Mouse (Mus musculus) CH12.LX (cell line): Measurements from ENCODE around the gene Thap8. TPM values are rescaled to one million over a fixed set of nuclear protein-coding genes. Genes with fewer than 3 reads are reported as not detected.

ENCODE experiments used
- DNase-seq: peaks from one replicate; pipeline ENCODE4 v3.0.0-alpha.2; 2013; ENCODE audit errors: extremely low read depth
- H3K27ac ChIP-seq: 2 replicates; pipeline ENCODE4 v1.5.1; 2012; ENCODE audit warnings: low read depth, mild to moderate bottlenecking, control low read depth, moderate library complexity; ENCODE audit not compliant: insufficient read depth
- H3K27me3 ChIP-seq: replicated peaks from 2 replicates; pipeline ENCODE3; 2012; ENCODE audit warnings: inconsistent platforms
- H3K36me3 ChIP-seq, 2 experiments: replicated peaks in 1 of 2; 2 replicates each; pipeline versions ENCODE3 to v1.6.1; 2012; ENCODE audit warnings: inconsistent platforms in 1 of 2, low read length in 1 of 2, mild to moderate bottlenecking in 1 of 2, mixed read lengths in 1 of 2, moderate library complexity in 1 of 2; ENCODE audit not compliant: control insufficient read depth in 1 of 2, insufficient read depth in 1 of 2
- H3K4me1 ChIP-seq, 2 experiments: 2 replicates each; pipeline ENCODE4 v1.6.1; 2012; ENCODE audit warnings: inconsistent platforms in 1 of 2, moderate library complexity in 1 of 2; ENCODE audit not compliant: insufficient read depth in 2 of 2, control insufficient read depth in 1 of 2
- H3K4me2 ChIP-seq: 2 replicates; pipeline ENCODE4 v1.6.1; 2012; ENCODE audit warnings: low read depth, mild to moderate bottlenecking, control low read depth; ENCODE audit not compliant: poor library complexity, insufficient read depth, severe bottlenecking
- H3K4me3 ChIP-seq, 3 experiments: fragments of 150-350 bp in 1 of 3; sonication (generic) in 1 of 3; replicated peaks in 1 of 3; 2 replicates each; pipeline versions ENCODE3 to v1.5.1; 2011 to 2012; ENCODE audit warnings: low read depth in 2 of 3, low read length in 2 of 3, mild to moderate bottlenecking in 2 of 3, moderate library complexity in 2 of 3, control low read depth in 1 of 3, improper control_type of control experiment in 1 of 3, inconsistent platforms in 1 of 3, mixed read lengths in 1 of 3; ENCODE audit not compliant: poor library complexity in 1 of 3
- H3K79me2 ChIP-seq: replicated peaks from 2 replicates; pipeline ENCODE4 v1.6.1; 2012; ENCODE audit warnings: mild to moderate bottlenecking, moderate library complexity; ENCODE audit not compliant: control insufficient read depth, poor library complexity, insufficient read depth, severe bottlenecking; ENCODE audit errors: extremely low read depth
- H3K9ac ChIP-seq: 2 replicates; pipeline ENCODE4 v1.6.1; 2012; ENCODE audit warnings: low read depth, mild to moderate bottlenecking, control low read depth, moderate library complexity; ENCODE audit not compliant: insufficient read depth
- H3K9me3 ChIP-seq: replicated peaks from 2 replicates; pipeline ENCODE3; 2012; ENCODE audit warnings: low read length, inconsistent platforms, mixed read lengths
- BHLHE40 ChIP-seq: IDR thresholded peaks from 2 replicates; pipeline ENCODE4 v1.6.1; 2011; ENCODE audit warnings: mild to moderate bottlenecking, low read depth, low read length, improper control_type of control experiment
- CHD2 ChIP-seq: IDR thresholded peaks from 2 replicates; pipeline ENCODE4 v1.6.1; 2011; ENCODE audit warnings: low read length, improper control_type of control experiment
- ELF1 ChIP-seq: IDR thresholded peaks from 2 replicates; pipeline ENCODE4 v1.6.1; 2014; ENCODE audit warnings: low read depth, mild to moderate bottlenecking, inconsistent platforms, low read length, improper control_type of control experiment
- EP300 ChIP-seq: IDR thresholded peaks from 2 replicates; pipeline ENCODE4 v1.6.1; 2011; ENCODE audit warnings: low read length, improper control_type of control experiment
- GABPA ChIP-seq: IDR thresholded peaks from 2 replicates; pipeline ENCODE4 v1.6.1; 2012; ENCODE audit warnings: low read depth, low read length, improper control_type of control experiment, inconsistent platforms; ENCODE audit not compliant: insufficient replicate concordance
- HCFC1 ChIP-seq: IDR thresholded peaks from 2 replicates; pipeline ENCODE4 v1.6.1; 2012; ENCODE audit warnings: low read depth, mild to moderate bottlenecking, inconsistent platforms, low read length, improper control_type of control experiment
- JUN ChIP-seq: IDR thresholded peaks from 2 replicates; pipeline ENCODE4 v1.6.1; 2011; ENCODE audit warnings: low read depth, mild to moderate bottlenecking, low read length, improper control_type of control experiment, moderate library complexity; ENCODE audit not compliant: insufficient read depth
- JUND ChIP-seq: conservative IDR thresholded peaks from 2 replicates; pipeline ENCODE4 v1.6.1; 2011; ENCODE audit warnings: low read depth, low read length, improper control_type of control experiment
- KAT2A ChIP-seq: IDR thresholded peaks from 2 replicates; pipeline ENCODE4 v1.6.1; 2012; ENCODE audit warnings: low read length, improper control_type of control experiment, inconsistent platforms; ENCODE audit not compliant: insufficient replicate concordance
- MAFK ChIP-seq: IDR thresholded peaks from 2 replicates; pipeline ENCODE4 v1.6.1; 2011; ENCODE audit warnings: low read length, improper control_type of control experiment; ENCODE audit not compliant: insufficient replicate concordance
- MXI1 ChIP-seq: IDR thresholded peaks from 2 replicates; pipeline ENCODE4 v1.6.1; 2011; ENCODE audit warnings: mild to moderate bottlenecking, low read depth, low read length, improper control_type of control experiment
- NELFE ChIP-seq: IDR thresholded peaks from 2 replicates; pipeline ENCODE4 v1.6.1; 2011; ENCODE audit warnings: low read depth, low read length, improper control_type of control experiment
- NRF1 ChIP-seq: IDR thresholded peaks from 2 replicates; pipeline ENCODE4 v1.6.1; 2014; ENCODE audit warnings: low read depth, mild to moderate bottlenecking, inconsistent platforms, low read length, improper control_type of control experiment, moderate library complexity
- PAX5 ChIP-seq: IDR thresholded peaks from 2 replicates; pipeline ENCODE4 v1.6.1; 2012; ENCODE audit warnings: low read length, inconsistent platforms, mixed read lengths
- POLR2AphosphoS2 ChIP-seq: IDR thresholded peaks from 2 replicates; pipeline ENCODE4 v1.6.1; 2011; ENCODE audit warnings: low read depth, low read length, improper control_type of control experiment
- RAD21 ChIP-seq: IDR thresholded peaks from 2 replicates; pipeline ENCODE4 v1.6.1; 2011; ENCODE audit warnings: low read depth, mild to moderate bottlenecking, low read length, improper control_type of control experiment, moderate library complexity
- SMC3 ChIP-seq: IDR thresholded peaks from 2 replicates; pipeline ENCODE4 v1.6.1; 2011; ENCODE audit warnings: low read depth, low read length, improper control_type of control experiment
- USF1 ChIP-seq: IDR thresholded peaks from 2 replicates; pipeline ENCODE4 v1.6.1; 2014; ENCODE audit warnings: low read depth, mild to moderate bottlenecking, inconsistent platforms, low read length, improper control_type of control experiment
- USF2 ChIP-seq: conservative IDR thresholded peaks from 2 replicates; pipeline ENCODE4 v1.6.1; 2011; ENCODE audit warnings: low read depth, low read length, improper control_type of control experiment
- ZMIZ1 ChIP-seq: IDR thresholded peaks from 2 replicates; pipeline ENCODE4 v1.6.1; 2012; ENCODE audit warnings: low read depth, mild to moderate bottlenecking, inconsistent platforms, low read length, improper control_type of control experiment
- dilution Hi-C: fragments of 300-500 bp; cut with MboI; formaldehyde crosslinking; loops from 2 replicates; pipeline ENCODE4 v1.14.3; 2020; ENCODE audit warnings: low sequenced_read_pairs; ENCODE audit not compliant: extremely low pct_unique_long_range_greater_than_20kb, extremely low pct_ligation_motif_present
- in situ Hi-C: fragments of 300-500 bp; cut with MboI; formaldehyde crosslinking; loops from 3 replicates; pipeline ENCODE4 v1.14.3; 2019; ENCODE audit warnings: low sequenced_read_pairs, low pct_ligation_motif_present, low pct_unique_long_range_greater_than_20kb, mixed read lengths
- polyA plus RNA-seq: library from polyadenylated mRNA; unstranded; fragments of >175 nt; gene quantifications from 2 replicates; pipeline ENCODE4 v1.2.1, GENCODE M21; 2012; ENCODE audit warnings: low read depth; ENCODE audit not compliant: insufficient read length
- total RNA-seq, 2 experiments: library from RNA; depleted of rRNA; stranded (reverse); fragments of 300-350 nt in 1 of 2; fragments of >200 nt in 1 of 2; gene quantifications; 2 replicates each; pipeline ENCODE4 v1.2.3; 2012 to 2014

Thap8 gene
- total and polyA plus RNA-seq, 3 experiments = 0.23 to 0.38 TPM; not detected in 1

DNA sequence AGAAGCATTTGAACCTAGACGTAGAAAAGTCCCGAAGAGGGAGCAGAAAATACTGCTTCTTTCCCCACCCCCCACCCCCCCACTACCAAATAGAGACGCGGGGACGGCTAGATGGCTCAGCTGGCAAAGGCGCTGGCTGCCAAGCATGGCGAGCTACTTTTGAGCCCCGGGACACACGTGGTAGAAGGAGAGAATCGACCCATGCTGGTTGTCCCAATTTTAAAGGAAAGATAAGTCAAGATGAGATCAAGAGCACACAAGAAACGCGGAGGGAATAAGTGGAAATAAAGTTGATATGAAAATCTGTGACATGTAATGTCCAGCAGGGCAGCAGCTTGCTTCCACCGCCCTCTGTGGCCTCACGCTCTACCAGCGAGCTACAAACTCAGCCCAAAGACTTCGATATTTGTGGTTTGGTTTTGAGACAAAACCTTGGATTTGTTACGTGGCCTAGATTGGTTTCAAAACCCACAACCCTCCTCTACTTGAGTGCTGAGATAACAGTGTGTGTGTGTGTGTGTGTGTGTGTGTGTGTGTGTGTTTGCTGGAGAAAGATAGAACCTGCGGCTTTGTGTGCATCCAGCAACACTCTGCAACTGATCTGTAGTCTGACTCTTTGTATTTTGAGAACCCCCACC lies 52.8 kb downstream of the Thap8 start:
- H3K4me1 ChIP-seq = peaks cover 2 to 4% of the 10 kb centered on the region in 2 experiments; a peak in 2 of 4 replicates
- dilution Hi-C loops = no loop called here
- H3K4me2 ChIP-seq = no peak overlapping the region
- no peak for DNase-seq
- H3K79me2 ChIP-seq = no peaks in the 10 kb centered on the region
- TF ChIP-seq MAFK (no peak), EP300 (no peak), SMC3 (no peak), JUND (no peak), MXI1 (no peak), RAD21 (no peak), POLR2AphosphoS2 (no peak), NELFE (no peak), KAT2A (no peak), ELF1 (no peak)
- peaks cover 8% of the 10 kb centered on the region for H3K9me3 ChIP-seq
- no peak overlapping the region for H3K4me3 ChIP-seq
- H3K36me3 ChIP-seq = no peaks in the 10 kb centered on the region
- peaks cover 78% of the 10 kb centered on the region for H3K27me3 ChIP-seq
- H3K27ac ChIP-seq = no peak overlapping the region
- no peak overlapping the region for H3K9ac ChIP-seq
- in situ Hi-C loops = no loop called here

DNA sequence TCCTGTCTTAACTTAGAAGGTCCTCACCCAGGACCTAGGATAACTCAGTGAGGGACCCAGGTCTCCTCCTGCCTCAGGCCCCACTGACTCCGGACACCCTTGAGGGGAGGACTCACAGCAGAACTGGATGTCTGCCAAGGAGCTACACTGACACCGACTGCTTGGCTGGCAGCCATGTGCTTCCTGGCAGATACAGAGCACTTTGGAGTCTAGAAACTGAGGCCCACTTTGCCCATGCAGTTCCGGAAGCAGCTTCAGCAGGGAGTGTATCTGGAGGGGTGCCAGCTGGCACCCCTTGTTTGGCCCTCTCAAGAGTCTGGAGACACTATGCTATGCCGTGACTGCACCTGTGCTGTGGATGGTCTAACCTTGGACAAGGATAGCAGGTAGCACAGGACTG lies 53.5 kb downstream of the Thap8 start:
- no peak overlapping the region for H3K4me2 ChIP-seq
- no peak for DNase-seq
- no peak overlapping the region for H3K4me3 ChIP-seq

DNA sequence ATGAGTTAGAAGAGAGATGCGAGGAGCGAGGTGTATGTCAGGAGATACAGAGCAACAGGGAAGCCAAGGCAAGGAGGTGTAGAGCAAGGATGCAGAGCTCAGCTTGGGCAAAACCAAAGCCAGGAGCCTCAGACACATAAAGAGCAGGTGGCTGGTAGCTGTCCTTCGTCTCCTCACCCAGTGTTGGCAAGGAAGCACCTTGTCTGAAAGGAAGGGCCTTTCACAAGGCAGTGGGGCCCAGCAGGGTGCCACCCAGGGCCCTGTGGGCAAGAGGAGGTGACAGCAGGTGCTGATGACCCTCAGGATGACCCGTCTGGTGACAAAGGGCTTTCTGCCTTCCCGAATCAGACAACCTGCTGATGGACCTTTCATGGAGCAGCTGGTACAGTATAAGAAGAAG lies 54.7 kb downstream of the Thap8 start:
- Histone ChIP-seq H3K9me3 (no peaks in the 10 kb centered on the region), H3K4me3 (no peak overlapping the region), H3K4me2 (no peak overlapping the region), H3K27me3 (peaks cover 81% of the 10 kb centered on the region), H3K9ac (no peak overlapping the region), H3K79me2 (no peaks in the 10 kb centered on the region), H3K4me1 (peaks cover 2 to 4% of the 10 kb centered on the region in 2 experiments; a peak in 2 of 4 replicates), H3K36me3 (no peaks in the 10 kb centered on the region), H3K27ac (no peak overlapping the region)
- dilution Hi-C loops (no loop called here), in situ Hi-C loops (no loop called here)
- TF ChIP-seq NRF1 (no peak), CHD2 (no peak), USF1 (no peak), ZMIZ1 (no peak), USF2 (no peak), BHLHE40 (no peak)
- DNase-seq = no peak

More for the DNA sequence above, 53.5 kb downstream of the Thap8 start:
- Histone ChIP-seq H3K27me3 (peaks cover 78% of the 10 kb centered on the region), H3K79me2 (no peaks in the 10 kb centered on the region), H3K4me1 (peaks cover 2 to 4% of the 10 kb centered on the region in 2 experiments; a peak in 2 of 4 replicates), H3K36me3 (no peaks in the 10 kb centered on the region), H3K9me3 (peaks cover 8% of the 10 kb centered on the region)
- in situ Hi-C loops = no loop called here
- no peak for TF ChIP-seq EP300
- TF ChIP-seq PAX5 = no peak
- TF ChIP-seq HCFC1 = no peak
- no peak for TF ChIP-seq GABPA
- TF ChIP-seq JUN = no peak
- TF ChIP-seq USF2 = no peak
- TF ChIP-seq, all 38 proteins: peak for 0
- Histone ChIP-seq H3K27ac (no peak overlapping the region), H3K9ac (no peak overlapping the region)
- dilution Hi-C loops = no loop called here
